Comparison of ENCODE assay signal across 8 mouse cellular contexts in the genomic region with DNA sequence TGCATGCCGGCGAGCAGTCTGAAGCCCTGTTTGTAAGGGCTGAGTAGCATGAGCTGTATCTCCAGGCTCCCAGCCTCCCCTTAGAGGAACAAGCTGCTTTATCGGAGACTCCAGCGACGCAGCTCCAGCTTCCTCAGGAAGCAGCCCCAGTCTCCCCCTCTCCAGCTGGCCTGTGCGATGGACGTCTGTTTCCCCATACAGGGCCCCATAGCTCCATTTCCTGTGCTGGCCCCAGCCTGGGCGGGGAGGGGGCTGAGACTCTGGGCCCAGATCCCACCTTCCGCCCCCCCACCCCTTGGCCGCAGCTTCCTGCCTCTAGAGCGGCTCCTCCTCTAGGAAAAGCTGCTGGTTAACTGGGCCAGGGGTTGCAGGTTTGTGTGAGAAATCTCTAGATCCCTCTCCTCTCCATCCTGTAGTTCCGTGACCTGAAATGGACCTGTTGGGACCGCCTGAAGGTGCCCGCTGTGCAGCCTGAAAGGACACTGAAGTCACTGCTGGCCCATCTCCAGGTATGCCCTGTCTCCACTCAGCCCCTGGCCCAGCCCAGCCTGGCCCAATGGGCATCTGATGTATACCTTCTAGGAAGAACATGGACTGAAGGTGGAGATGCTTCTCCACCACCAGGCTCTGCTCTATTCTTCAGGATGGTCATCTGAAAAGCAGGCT. TPM values are rescaled to one million over a fixed set of nuclear protein-coding genes. Genes with fewer than 3 reads are reported as not detected.
DNase-seq lines count a peak whose midpoint lies in the region; ATAC-seq and TF ChIP-seq lines count a peak whose summit lies in the region.

A gene (plus strand): TSS at position 378 of the 666 bp plus-strand sequence.

- H3K27ac ChIP-seq in embryonic facial prominence, embryonic 11.5 days (replicated peaks; ENCODE audit: low read depth, low read length) = peak within 1 kb of the TSS; percentile 100
- H3K27ac ChIP-seq in heart, embryonic 10.5 days = peak within 1 kb of the TSS; percentile 92
- H3K27ac ChIP-seq in kidney, embryonic 14.5 days (ENCODE audit: low read depth, low read length) = peak within 1 kb of the TSS; percentile 100
- peak within 1 kb of the TSS; percentile 95 for H3K27ac ChIP-seq in liver, postnatal 0 days (ENCODE audit: low read depth)
- H3K27ac ChIP-seq in neural tube, embryonic 12.5 days = peak within 1 kb of the TSS; percentile 69

- peak; percentile 76 to 77 for DNase-seq in right cerebral cortex, postnatal 10 days (ENCODE audit: low spot score in 2 of 2)
- DNase-seq in right cerebral cortex, postnatal 36 days (ENCODE audit: low spot score in 2 of 2) = no peak
- DNase-seq in embryonic facial prominence, embryonic 11.5 days (ENCODE audit: low spot score) = peak; percentile 93
- peak; percentile 96 for DNase-seq in heart, embryonic 10.5 days (ENCODE audit: low spot score)
- DNase-seq in liver, postnatal 0 days = peak; percentile 85
- peak; percentile 73 for DNase-seq in thymus, postnatal 4 days

- H3K27me3 ChIP-seq in embryonic facial prominence, embryonic 11.5 days (ENCODE audit: control insufficient read depth, insufficient read depth, low read length) = no peaks in the 10 kb centered on the region
- H3K27me3 ChIP-seq in heart, embryonic 10.5 days (ENCODE audit: insufficient read depth, poor library complexity, severe bottlenecking) = no peaks in the 10 kb centered on the region
- H3K27me3 ChIP-seq in kidney, embryonic 14.5 days (ENCODE audit: control insufficient read depth, insufficient read depth, low read length) = no peaks in the 10 kb centered on the region
- no peaks in the 10 kb centered on the region for H3K27me3 ChIP-seq in liver, postnatal 0 days (ENCODE audit: insufficient read depth, low read length)
- H3K27me3 ChIP-seq in neural tube, embryonic 12.5 days (replicated peaks) = peaks cover 24% of the 10 kb centered on the region

- peak; percentile 53 for ATAC-seq in embryonic facial prominence, embryonic 11.5 days (replicated peaks; ENCODE audit: insufficient number of reproducible peaks, low FRiP score, low TSS enrichment, low read depth)
- peak; percentile 74 for ATAC-seq in kidney, embryonic 14.5 days (ENCODE audit: low FRiP score, low TSS enrichment)
- peak; percentile 73 for ATAC-seq in liver, postnatal 0 days
- ATAC-seq in neural tube, embryonic 12.5 days (ENCODE audit: low FRiP score, low read depth) = no peak

- peaks cover 13% of the 10 kb centered on the region for H3K4me1 ChIP-seq in embryonic facial prominence, embryonic 11.5 days (ENCODE audit: control insufficient read depth, insufficient read depth, low read length)
- peaks cover 66% of the 10 kb centered on the region for H3K4me1 ChIP-seq in heart, embryonic 10.5 days
- H3K4me1 ChIP-seq in kidney, embryonic 14.5 days (ENCODE audit: control insufficient read depth, insufficient read depth, low read length) = peaks cover 40% of the 10 kb centered on the region
- H3K4me1 ChIP-seq in liver, postnatal 0 days (ENCODE audit: insufficient read depth) = peaks cover 64% of the 10 kb centered on the region
- H3K4me1 ChIP-seq in neural tube, embryonic 12.5 days = peaks cover 40% of the 10 kb centered on the region

- no peaks in the 10 kb centered on the region for H3K9me3 ChIP-seq in embryonic facial prominence, embryonic 11.5 days (replicated peaks; ENCODE audit: control insufficient read depth, low read length)
- H3K9me3 ChIP-seq in heart, embryonic 10.5 days = no peaks in the 10 kb centered on the region
- H3K9me3 ChIP-seq in kidney, embryonic 14.5 days (ENCODE audit: control insufficient read depth, low read length) = no peaks in the 10 kb centered on the region
- no peaks in the 10 kb centered on the region for H3K9me3 ChIP-seq in liver, postnatal 0 days (ENCODE audit: low read length)
- no peaks in the 10 kb centered on the region for H3K9me3 ChIP-seq in neural tube, embryonic 12.5 days

- WGBS in embryonic facial prominence, embryonic 11.5 days = 24% methylated on average over 14 of the region's 14 CpGs
- WGBS in heart, embryonic 10.5 days = 21% methylated on average over 14 of the region's 14 CpGs
- 3% methylated on average over 14 of the region's 14 CpGs for WGBS in kidney, embryonic 14.5 days
- WGBS in liver, postnatal 0 days (ENCODE audit: insufficient replicate concordance) = 16% methylated on average over 14 of the region's 14 CpGs
- whole genome bisulfite sequencing in neural tube, embryonic 12.5 days = 53% methylated on average over 14 of the region's 14 CpGs

- TF ChIP-seq EP300 in liver, postnatal 0 days (IDR thresholded peaks at IDR 0.05; ENCODE audit: low read depth) = peak; percentile 94

- peak within 1 kb of the TSS; percentile 73 for H3K4me3 ChIP-seq in embryonic facial prominence, embryonic 11.5 days (ENCODE audit: low read depth, low read length)
- H3K4me3 ChIP-seq in heart, embryonic 10.5 days = peak within 1 kb of the TSS; percentile 86
- H3K4me3 ChIP-seq in kidney, embryonic 14.5 days (ENCODE audit: low read length) = peak within 1 kb of the TSS; percentile 53
- H3K4me3 ChIP-seq in liver, postnatal 0 days (ENCODE audit: low read depth, low read length) = peak within 1 kb of the TSS; percentile 63
- peak within 1 kb of the TSS; percentile 62 for H3K4me3 ChIP-seq in neural tube, embryonic 12.5 days

- H3K4me2 ChIP-seq in embryonic facial prominence, embryonic 11.5 days (ENCODE audit: low read depth, low read length) = peak within 1 kb of the TSS; percentile 76
- peak within 1 kb of the TSS; percentile 45 for H3K4me2 ChIP-seq in kidney, embryonic 14.5 days (replicated peaks; ENCODE audit: low read depth, low read length)
- H3K4me2 ChIP-seq in liver, postnatal 0 days (ENCODE audit: low read depth, low read length) = peak within 1 kb of the TSS; percentile 87
- H3K4me2 ChIP-seq in neural tube, embryonic 12.5 days (replicated peaks) = peak within 1 kb of the TSS; percentile 88

- H3K36me3 ChIP-seq in embryonic facial prominence, embryonic 11.5 days (replicated peaks; ENCODE audit: control insufficient read depth, insufficient read depth, low read depth, low read length) = no peaks in the 10 kb centered on the region
- H3K36me3 ChIP-seq in heart, embryonic 10.5 days = peaks cover 27% of the 10 kb centered on the region
- H3K36me3 ChIP-seq in kidney, embryonic 14.5 days (ENCODE audit: control insufficient read depth, insufficient read depth, low read length) = peaks cover 5% of the 10 kb centered on the region; the same call in 1 of the 2 replicates
- peaks cover 60% of the 10 kb centered on the region for H3K36me3 ChIP-seq in liver, postnatal 0 days (replicated peaks; ENCODE audit: insufficient read depth, low read length)
- no peaks in the 10 kb centered on the region for H3K36me3 ChIP-seq in neural tube, embryonic 12.5 days

- TF ChIP-seq CTCF in liver, postnatal 0 days (IDR thresholded peaks at IDR 0.05; ENCODE audit: low read depth) = no peak

- H3K9ac ChIP-seq in embryonic facial prominence, embryonic 11.5 days (replicated peaks; ENCODE audit: low read length) = peak within 1 kb of the TSS; percentile 64
- H3K9ac ChIP-seq in kidney, embryonic 14.5 days (ENCODE audit: low read depth, low read length) = peak within 1 kb of the TSS; percentile 79
- H3K9ac ChIP-seq in liver, postnatal 0 days (replicated peaks) = peak within 1 kb of the TSS; percentile 83
- H3K9ac ChIP-seq in neural tube, embryonic 12.5 days = peak within 1 kb of the TSS; percentile 29; the same call in 1 of the 2 replicates

RNA-seq across cellular contexts. Expression of the gene that starts here (rescaled TPM):
- 4.0 and 4.5 TPM in 2 replicates for polyA plus RNA-seq in embryonic facial prominence, embryonic 11.5 days (2014; fragmentation: Nextera tagmentation; extraction: Ambion mirVana)
- polyA plus RNA-seq in heart, embryonic 10.5 days (2016; fragmentation: Nextera tagmentation; extraction: Ambion mirVana) = 2.2 and 3.4 TPM in 2 replicates
- polyA plus RNA-seq in kidney, embryonic 14.5 days (2014; fragmentation: Nextera tagmentation; extraction: Ambion mirVana) = 4.8 and 5.5 TPM in 2 replicates
- polyA plus RNA-seq in liver, postnatal 0 days (2015; fragmentation: Nextera tagmentation; extraction: Ambion mirVana) = 0.12 and 0.31 TPM in 2 replicates
- polyA plus RNA-seq in neural tube, embryonic 12.5 days (2016; fragmentation: Nextera tagmentation; extraction: Ambion mirVana) = 2.0 and 2.2 TPM in 2 replicates

Comparison
In these comparisons a context has a peak if more than half of its experiments do, and no peak if none do; other contexts are left out.
1. DNase-seq: peak in right cerebral cortex, postnatal 10 days (2 of 2), embryonic facial prominence, embryonic 11.5 days (single experiment), heart, embryonic 10.5 days (single experiment) and thymus, postnatal 4 days (single experiment); none in right cerebral cortex, postnatal 36 days (0 of 2).
2. Peak in DNase-seq, ATAC-seq, H3K4me3 ChIP-seq, H3K27ac ChIP-seq, H3K9ac ChIP-seq and H3K4me2 ChIP-seq in liver, postnatal 0 days; RNA of the gene not detected or under 1 TPM.
3. H3K9ac ChIP-seq: peak in every context shown above with its lines; median percentile 83 in liver, postnatal 0 days; 79 in kidney, embryonic 14.5 days; 64 in embryonic facial prominence, embryonic 11.5 days; 29 in neural tube, embryonic 12.5 days.
4. Peak in every context shown above with its lines, with median percentiles within 50 percentile points of each other: H3K27ac ChIP-seq, H3K4me2 ChIP-seq and H3K4me3 ChIP-seq.